Mouse (Mus musculus) embryonic facial prominence, embryonic 12.5 days (tissue): ENCODE measurements at regions not wholly inside any gene's neighbourhood (a gene's known extent, or its start where the extent isn't known, plus 50 kb on each side); places are given as distances from the start of the nearest gene placed in this dataset.

Experiments
- ATAC-seq: fragments of 200-750 bp; cut with Nextera tagmentation; 2 replicates; pipeline ENCODE4 v1.8.0; 2017; ENCODE audit not compliant: insufficient number of reproducible peaks, insufficient read depth, low FRiP score, low TSS enrichment
- H3K27ac ChIP-seq: fragments of 300-500 bp; sonication (generic); 2 replicates; pipeline ENCODE4 v1.5.1; 2016; ENCODE audit warnings: mild to moderate bottlenecking
- H3K27me3 ChIP-seq: fragments of 300-500 bp; sonication (generic); 2 replicates; pipeline ENCODE4 v1.6.1; 2016; ENCODE audit warnings: mild to moderate bottlenecking, moderate library complexity
- H3K36me3 ChIP-seq: fragments of 300-500 bp; sonication (generic); 2 replicates; pipeline ENCODE4 v1.6.1; 2016; ENCODE audit warnings: mild to moderate bottlenecking
- H3K4me1 ChIP-seq: fragments of 300-500 bp; sonication (generic); 2 replicates; pipeline ENCODE4 v1.6.1; 2016
- H3K4me2 ChIP-seq: fragments of 300-500 bp; sonication (generic); replicated peaks from 2 replicates; pipeline ENCODE4 v1.6.1; 2016; ENCODE audit warnings: mild to moderate bottlenecking, moderate library complexity
- H3K4me3 ChIP-seq: fragments of 300-500 bp; sonication (generic); 2 replicates; pipeline ENCODE4 v1.5.1; 2016; ENCODE audit warnings: mild to moderate bottlenecking
- H3K9ac ChIP-seq: fragments of 300-500 bp; sonication (generic); 2 replicates; pipeline ENCODE4 v1.6.1; 2016; ENCODE audit warnings: mild to moderate bottlenecking, moderate library complexity
- H3K9me3 ChIP-seq: fragments of 300-500 bp; sonication (generic); 2 replicates; pipeline ENCODE4 v1.6.1; 2016; ENCODE audit warnings: mild to moderate bottlenecking, moderate library complexity
- whole genome bisulfite sequencing: fragments of 180-500 bp; shearing (Covaris S2); methylation state at CpG from one replicate; pipeline ENCODE4 v1.1.7; 2016; 5-methylcytosine and 5-hydroxymethylcytosine counted together

DNA sequence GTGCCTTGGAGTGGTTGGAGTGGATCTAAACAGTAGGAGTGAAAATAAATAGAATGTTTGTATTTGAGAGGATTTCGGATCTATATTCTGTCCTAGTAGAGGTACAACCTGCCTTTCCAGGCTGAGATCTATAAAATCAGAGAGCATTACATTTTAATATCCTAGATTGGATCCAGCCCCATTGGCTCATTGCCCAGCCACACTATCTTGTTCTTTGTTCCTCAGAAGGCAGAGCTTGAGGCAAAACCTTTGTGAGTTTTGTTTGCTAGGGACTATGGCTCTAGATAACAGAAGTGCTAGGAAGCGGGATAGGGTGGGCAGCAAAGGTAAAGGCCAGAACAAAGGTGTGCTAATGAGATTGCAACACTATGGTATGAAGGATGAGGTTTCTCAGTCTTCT lies 78.7 kb upstream of the Cntln start:
- ATAC-seq, result no peak
- 85% methylated on average over 2 of the region's 2 CpGs for WGBS

GRCm38 (mm10) chr4:84793156-84793919 lies 90.8 kb upstream of the Cntln start:
- H3K9ac ChIP-seq, result no peak overlapping the region
- H3K4me2 ChIP-seq, result no peak overlapping the region
- no peak for ATAC-seq
- no peak overlapping the region for H3K4me3 ChIP-seq
- 52% methylated on average over 10 of the region's 10 CpGs for WGBS
- no peaks in the 10 kb centered on the region; the same call in 1 of the 2 replicates for H3K9me3 ChIP-seq
- no peaks in the 10 kb centered on the region for H3K36me3 ChIP-seq
- H3K27ac ChIP-seq, result 0 out of 2 replicates have a peak overlapping the region, but pooled peaks have one; percentile 36
- no peaks in the 10 kb centered on the region for H3K27me3 ChIP-seq
- 0 out of 2 replicates have a peak, but pooled peaks cover 2% of the 10 kb centered on the region for H3K4me1 ChIP-seq

More for the DNA sequence above, 78.7 kb upstream of the Cntln start:
- Histone ChIP-seq H3K27ac (no peak overlapping the region), H3K36me3 (no peaks in the 10 kb centered on the region), H3K4me2 (no peak overlapping the region), H3K4me3 (no peak overlapping the region), H3K9me3 (no peaks in the 10 kb centered on the region), H3K9ac (no peak overlapping the region), H3K4me1 (no peaks in the 10 kb centered on the region), H3K27me3 (no peaks in the 10 kb centered on the region)

GRCm38 (mm10) chr4:84786583-84786982 lies 97.5 kb upstream of the Cntln start:
- H3K36me3 ChIP-seq, result no peaks in the 10 kb centered on the region
- peaks cover 15% of the 10 kb centered on the region; the same call in 1 of the 2 replicates for H3K4me1 ChIP-seq
- H3K9ac ChIP-seq, result no peak overlapping the region
- H3K4me2 ChIP-seq, result no peak overlapping the region
- H3K9me3 ChIP-seq, result no peaks in the 10 kb centered on the region
- 0 out of 2 replicates have a peak, but pooled peaks have one; percentile 35 for ATAC-seq
- no peak overlapping the region for H3K4me3 ChIP-seq
- 51% methylated on average over 6 of the region's 6 CpGs for WGBS
- H3K27ac ChIP-seq, result no peak overlapping the region
- H3K27me3 ChIP-seq, result no peaks in the 10 kb centered on the region

GRCm38 (mm10) chr4:84768161-84768560 lies 93.1 kb upstream of the Bnc2 start:
- no peak for ATAC-seq
- Histone ChIP-seq H3K9ac (no peak overlapping the region), H3K27me3 (no peaks in the 10 kb centered on the region), H3K4me1 (peaks cover 15% of the 10 kb centered on the region), H3K4me2 (peak overlapping the region; percentile 24), H3K9me3 (no peaks in the 10 kb centered on the region), H3K36me3 (no peaks in the 10 kb centered on the region), H3K4me3 (no peak overlapping the region), H3K27ac (peak overlapping the region; percentile 26)
- WGBS, result 20% methylated on average over 11 of the region's 11 CpGs

- Histone ChIP-seq H3K4me1 (peaks cover 15% of the 10 kb centered on the region), H3K27me3 (no peaks in the 10 kb centered on the region), H3K27ac (peak overlapping the region; percentile 24; the same call in 1 of the 2 replicates), H3K4me3 (no peak overlapping the region), H3K9ac (no peak overlapping the region), H3K9me3 (no peaks in the 10 kb centered on the region), H3K36me3 (no peaks in the 10 kb centered on the region), H3K4me2 (no peak overlapping the region)
- 48% methylated on average over 11 of the region's 11 CpGs for WGBS
- no peak for ATAC-seq
These were observed 91.8 kb upstream of the Bnc2 start for GRCm38 (mm10) chr4:84766708-84767425.

DNA sequence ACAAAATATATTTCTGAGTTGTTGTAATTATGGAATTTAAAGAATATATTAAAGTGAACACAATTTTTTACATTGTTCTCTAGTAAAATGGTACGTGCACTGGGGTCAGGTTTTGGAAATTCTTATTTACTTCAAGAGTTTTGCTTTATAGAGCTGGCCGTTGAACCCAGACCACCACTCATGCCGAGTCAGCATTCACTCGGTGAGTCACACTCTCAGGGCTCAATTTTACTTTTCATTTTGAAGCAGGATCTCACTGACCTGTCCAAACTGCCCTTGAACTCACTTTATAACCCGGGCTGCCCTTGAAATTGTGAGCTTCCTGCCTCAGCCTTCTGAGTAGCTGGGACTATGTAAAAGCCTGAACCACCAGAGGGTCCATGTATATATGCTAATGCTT lies 82.1 kb upstream of the Bnc2 start:
- no peaks in the 10 kb centered on the region for H3K4me1 ChIP-seq
- H3K27me3 ChIP-seq, result no peaks in the 10 kb centered on the region
- H3K4me2 ChIP-seq, result no peak overlapping the region
- no peak overlapping the region for H3K4me3 ChIP-seq
- no peaks in the 10 kb centered on the region for H3K9me3 ChIP-seq
- no peak overlapping the region for H3K27ac ChIP-seq
- H3K9ac ChIP-seq, result no peak overlapping the region
- ATAC-seq, result no peak
- WGBS, result 94% methylated on average over 5 of the region's 5 CpGs
- H3K36me3 ChIP-seq, result no peaks in the 10 kb centered on the region

- no peak overlapping the region for H3K4me2 ChIP-seq
- H3K27ac ChIP-seq, result 0 out of 2 replicates have a peak overlapping the region, but pooled peaks have one; percentile 31
- no peaks in the 10 kb centered on the region for H3K9me3 ChIP-seq
- no peaks in the 10 kb centered on the region for H3K36me3 ChIP-seq
- H3K27me3 ChIP-seq, result no peaks in the 10 kb centered on the region
- no peak overlapping the region for H3K9ac ChIP-seq
- 0 out of 2 replicates have a peak, but pooled peaks have one; percentile 10 for ATAC-seq
- H3K4me3 ChIP-seq, result no peak overlapping the region
- WGBS, result 50% methylated on average over 8 of the region's 8 CpGs
- H3K4me1 ChIP-seq, result no peaks in the 10 kb centered on the region
These were observed 77.6 kb upstream of the Bnc2 start for GRCm38 (mm10) chr4:84752613-84753185.

- H3K4me1 ChIP-seq, result peaks cover 12% of the 10 kb centered on the region
- H3K9me3 ChIP-seq, result no peaks in the 10 kb centered on the region
- H3K36me3 ChIP-seq, result no peaks in the 10 kb centered on the region
- H3K4me2 ChIP-seq, result no peak overlapping the region
- H3K4me3 ChIP-seq, result no peak overlapping the region
- H3K27me3 ChIP-seq, result no peaks in the 10 kb centered on the region
- no peak for ATAC-seq
- WGBS, result 16% methylated on average over 2 of the region's 2 CpGs
- no peak overlapping the region for H3K27ac ChIP-seq
- no peak overlapping the region for H3K9ac ChIP-seq
These were observed 66.2 kb upstream of the Bnc2 start for GRCm38 (mm10) chr4:84741301-84741700.

DNA sequence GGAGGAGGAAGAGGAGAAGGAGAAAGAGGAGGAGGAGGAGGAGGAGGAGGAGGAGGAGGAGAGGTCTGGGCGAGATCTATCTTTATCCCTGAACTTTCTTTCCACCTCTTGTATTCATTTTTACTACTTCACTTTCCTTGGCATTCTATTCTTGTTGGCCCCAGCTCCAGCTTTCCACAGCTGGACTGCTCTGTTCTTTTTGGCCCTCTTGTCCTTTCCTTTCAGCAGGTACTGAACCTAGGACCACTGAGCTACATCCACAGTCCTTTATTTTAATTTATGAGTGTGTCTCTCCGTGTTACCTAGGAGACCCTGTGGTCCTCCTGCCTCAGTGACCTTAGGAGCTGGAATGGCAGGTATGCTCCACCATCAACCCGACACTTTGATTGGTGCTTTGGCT lies 65.7 kb upstream of the Bnc2 start:
- Histone ChIP-seq H3K36me3 (no peaks in the 10 kb centered on the region), H3K4me2 (no peak overlapping the region), H3K4me1 (peaks cover 12% of the 10 kb centered on the region), H3K27me3 (no peaks in the 10 kb centered on the region), H3K27ac (0 out of 2 replicates have a peak overlapping the region, but pooled peaks have one; percentile 17), H3K4me3 (no peak overlapping the region), H3K9me3 (no peaks in the 10 kb centered on the region), H3K9ac (no peak overlapping the region)
- no peak for ATAC-seq
- WGBS, result 48% methylated on average over 2 of the region's 3 CpGs
